Mouse (Mus musculus): ENCODE results near the gene Gnb3. TPM values are rescaled to one million over a fixed set of nuclear protein-coding genes. Genes with fewer than 3 reads are reported as not detected.

The Gnb3 gene
- polyA plus RNA-seq, 2 experiments = 0.03 to 0.23 TPM

GRCm38 (mm10) chr6:124866560-124866959 is 26.5 kb upstream of the Gnb3 start:
- Histone ChIP-seq H3K9ac (replicated peaks) (no peak overlapping the region), H3K27ac (no peak overlapping the region), H3K9me3 (ENCODE audit: control insufficient read depth, low read length) (no peaks in the 10 kb centered on the region), H3K4me1 (replicated peaks; ENCODE audit: control insufficient read depth in 2 of 2, insufficient read depth in 2 of 2, low read length in 1 of 2) (no peaks in the 10 kb centered on the region), H3K27me3 (ENCODE audit: control insufficient read depth, insufficient read depth, low read length) (peaks cover 31% of the 10 kb centered on the region), H3K4me2 (ENCODE audit: low read depth) (no peak overlapping the region), H3K4me3 (ENCODE audit: insufficient read depth in 1 of 2, low read depth in 2 of 2, low read length in 2 of 2) (no peak overlapping the region), H3K36me3 (replicated peaks; ENCODE audit: control insufficient read depth, insufficient read depth, low read depth) (no peaks in the 10 kb centered on the region)
- TF ChIP-seq CTCF (IDR thresholded peaks at IDR 0.05; ENCODE audit: low read depth) (no peak), EP300 (IDR thresholded peaks at IDR 0.05; ENCODE audit: low read depth) (no peak)
- 57% methylated on average over 6 of the region's 7 CpGs for whole genome bisulfite sequencing (ENCODE audit: insufficient replicate concordance)
- ATAC-seq (ENCODE audit: insufficient read depth) = no peak
- DNase-seq (ENCODE audit: low read depth in 3 of 3, low spot score in 3 of 3) = no peak

- Histone ChIP-seq H3K4me3 (ENCODE audit: insufficient read depth in 1 of 2, low read depth in 2 of 2, low read length in 2 of 2) (no peak overlapping the region), H3K36me3 (replicated peaks; ENCODE audit: control insufficient read depth, insufficient read depth, low read depth) (no peaks in the 10 kb centered on the region), H3K27ac (no peak overlapping the region), H3K27me3 (ENCODE audit: control insufficient read depth, insufficient read depth, low read length) (peaks cover 31% of the 10 kb centered on the region), H3K4me2 (ENCODE audit: low read depth) (no peak overlapping the region), H3K9me3 (ENCODE audit: control insufficient read depth, low read length) (no peaks in the 10 kb centered on the region), H3K9ac (replicated peaks) (no peak overlapping the region), H3K4me1 (replicated peaks; ENCODE audit: control insufficient read depth in 2 of 2, insufficient read depth in 2 of 2, low read length in 1 of 2) (no peaks in the 10 kb centered on the region)
- DNase-seq (ENCODE audit: low read depth in 3 of 3, low spot score in 3 of 3) (no peak), ATAC-seq (ENCODE audit: insufficient read depth) (no peak)
- TF ChIP-seq EP300 (IDR thresholded peaks at IDR 0.05; ENCODE audit: low read depth) (no peak), CTCF (IDR thresholded peaks at IDR 0.05; ENCODE audit: low read depth) (no peak)
- 59% methylated on average over 18 of the region's 18 CpGs for WGBS (ENCODE audit: insufficient replicate concordance)
Measured at GRCm38 (mm10) chr6:124865766-124866362, 25.8 kb upstream of the Gnb3 start.

GRCm38 (mm10) chr6:124863658-124864298 is 23.7 kb upstream of the Gnb3 start, which contains the start of gene Gpr162:
Gene Gpr162 (minus strand): TSS chr6:124863983.
- Histone ChIP-seq H3K9me3 (ENCODE audit: control insufficient read depth, low read length) (no peaks in the 10 kb centered on the region), H3K27ac (no peak within 1 kb of the TSS), H3K4me3 (ENCODE audit: insufficient read depth in 1 of 2, low read depth in 2 of 2, low read length in 2 of 2) (peak within 1 kb of the TSS; percentile 22 to 39; a peak in 3 of 4 replicates), H3K36me3 (replicated peaks; ENCODE audit: control insufficient read depth, insufficient read depth, low read depth) (no peaks in the 10 kb centered on the region), H3K9ac (replicated peaks) (no peak within 1 kb of the TSS), H3K27me3 (ENCODE audit: control insufficient read depth, insufficient read depth, low read length) (peaks cover 43% of the 10 kb centered on the region), H3K4me1 (replicated peaks; ENCODE audit: control insufficient read depth in 2 of 2, insufficient read depth in 2 of 2, low read length in 1 of 2) (no peaks in the 10 kb centered on the region), H3K4me2 (ENCODE audit: low read depth) (peak within 1 kb of the TSS; percentile 60)
- 2% methylated on average over 42 of the region's 43 CpGs for WGBS (ENCODE audit: insufficient replicate concordance)
- TF ChIP-seq CTCF (IDR thresholded peaks at IDR 0.05; ENCODE audit: low read depth) (no peak), EP300 (IDR thresholded peaks at IDR 0.05; ENCODE audit: low read depth) (no peak)
- ATAC-seq (ENCODE audit: insufficient read depth) (no peak), DNase-seq (ENCODE audit: low read depth in 3 of 3, low spot score in 3 of 3) (no peak)

- Histone ChIP-seq H3K27ac (no peak overlapping the region), H3K27me3 (ENCODE audit: control insufficient read depth, insufficient read depth, low read length) (peaks cover 49% of the 10 kb centered on the region), H3K36me3 (replicated peaks; ENCODE audit: control insufficient read depth, insufficient read depth, low read depth) (no peaks in the 10 kb centered on the region), H3K9ac (replicated peaks) (no peak overlapping the region), H3K9me3 (ENCODE audit: control insufficient read depth, low read length) (no peaks in the 10 kb centered on the region), H3K4me2 (ENCODE audit: low read depth) (peak overlapping the region; percentile 60), H3K4me3 (ENCODE audit: insufficient read depth in 1 of 2, low read depth in 2 of 2, low read length in 2 of 2) (peak overlapping the region in 1 of 2 experiments; percentile 39; a peak in 2 of 4 replicates), H3K4me1 (replicated peaks; ENCODE audit: control insufficient read depth in 2 of 2, insufficient read depth in 2 of 2, low read length in 1 of 2) (no peaks in the 10 kb centered on the region)
- ATAC-seq (ENCODE audit: insufficient read depth) (no peak), DNase-seq (ENCODE audit: low read depth in 3 of 3, low spot score in 3 of 3) (no peak)
- WGBS (ENCODE audit: insufficient replicate concordance) = 4% methylated on average over 15 of the region's 16 CpGs
- TF ChIP-seq EP300 (IDR thresholded peaks at IDR 0.05; ENCODE audit: low read depth) = no peak
Measured at GRCm38 (mm10) chr6:124863125-124863657, 23.1 kb upstream of the Gnb3 start.

- WGBS (ENCODE audit: insufficient replicate concordance) = 10% methylated on average over 8 of the region's 8 CpGs
- Histone ChIP-seq H3K4me2 (ENCODE audit: low read depth) (no peak overlapping the region), H3K36me3 (replicated peaks; ENCODE audit: control insufficient read depth, insufficient read depth, low read depth) (no peaks in the 10 kb centered on the region), H3K4me3 (ENCODE audit: insufficient read depth in 1 of 2, low read depth in 2 of 2, low read length in 2 of 2) (no peak overlapping the region), H3K9me3 (ENCODE audit: control insufficient read depth, low read length) (no peaks in the 10 kb centered on the region), H3K9ac (replicated peaks) (no peak overlapping the region), H3K27me3 (ENCODE audit: control insufficient read depth, insufficient read depth, low read length) (peaks cover 56% of the 10 kb centered on the region), H3K27ac (no peak overlapping the region), H3K4me1 (replicated peaks; ENCODE audit: control insufficient read depth in 2 of 2, insufficient read depth in 2 of 2, low read length in 1 of 2) (no peaks in the 10 kb centered on the region)
- TF ChIP-seq EP300 (IDR thresholded peaks at IDR 0.05; ENCODE audit: low read depth) (no peak), CTCF (IDR thresholded peaks at IDR 0.05; ENCODE audit: low read depth) (no peak)
- DNase-seq (ENCODE audit: low read depth in 3 of 3, low spot score in 3 of 3) = no peak
- no peak for ATAC-seq (ENCODE audit: insufficient read depth)
Measured at GRCm38 (mm10) chr6:124862406-124863124, 22.5 kb upstream of the Gnb3 start.
